Mouse (Mus musculus): ENCODE results near the gene Gm48551. TPM values are rescaled to one million over a fixed set of nuclear protein-coding genes. Genes with fewer than 3 reads are reported as not detected.

Gm48551 gene
- polyA plus RNA-seq, 1 experiment from 2014 or later: 4.2 TPM

DNA sequence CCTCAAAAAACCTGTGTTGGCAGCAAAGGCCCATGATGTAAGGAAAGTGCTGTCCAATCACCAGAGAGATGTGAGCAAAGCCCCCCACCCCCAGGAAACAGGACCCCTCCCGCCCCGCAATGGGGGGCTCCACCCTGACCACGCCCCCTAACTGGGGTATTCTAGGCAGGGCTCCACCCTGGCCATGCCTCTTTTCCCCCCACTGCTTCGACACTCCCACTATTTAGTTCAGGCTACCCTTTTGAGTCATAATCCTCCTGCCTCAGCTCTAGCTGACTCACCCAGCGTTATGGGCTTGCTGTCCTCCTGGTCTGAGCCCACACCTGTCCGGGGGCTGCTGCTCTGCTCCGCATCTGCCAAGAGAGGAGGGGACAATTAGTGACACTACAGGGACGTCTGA is 25.1 kb downstream of the Gm48551 start:
- H3K4me1 ChIP-seq: peaks cover 60% of the 10 kb centered on the region
- H3K36me3 ChIP-seq (ENCODE audit: poor library complexity, severe bottlenecking): peaks cover 40% of the 10 kb centered on the region
- H3K4me3 ChIP-seq: no peak overlapping the region
- peaks cover 38% of the 10 kb centered on the region for H3K27me3 ChIP-seq
- no peak overlapping the region; the same call in 1 of the 2 replicates for H3K27ac ChIP-seq
- H3K9ac ChIP-seq: no peak overlapping the region
- ATAC-seq: no peak
- no peak overlapping the region for H3K4me2 ChIP-seq
- H3K9me3 ChIP-seq (replicated peaks): no peaks in the 10 kb centered on the region
- 15% methylated on average over 8 of the region's 8 CpGs for WGBS

DNA sequence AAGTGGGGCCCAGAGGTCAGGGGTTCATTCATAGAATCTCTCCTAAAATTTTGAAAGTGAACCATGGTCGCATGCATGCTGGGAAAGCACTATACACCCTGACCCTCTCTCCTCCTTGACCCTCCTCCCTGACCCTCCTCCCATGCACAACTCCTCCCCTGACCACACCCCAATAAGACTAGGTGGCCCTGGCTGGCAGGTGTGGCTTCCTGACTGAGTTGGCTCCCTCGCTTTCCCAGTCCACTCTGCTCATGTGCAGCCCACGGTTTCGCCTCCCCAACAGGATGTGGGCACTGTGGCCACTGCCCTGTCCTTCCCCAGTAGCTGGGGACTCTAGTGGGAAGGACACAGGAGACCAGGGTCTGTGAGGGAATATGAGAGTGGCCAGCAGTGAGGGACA is 26.1 kb downstream of the Gm48551 start:
- ATAC-seq: no peak
- Histone ChIP-seq H3K9ac (no peak overlapping the region), H3K27ac (no peak overlapping the region), H3K4me3 (no peak overlapping the region), H3K36me3 (ENCODE audit: poor library complexity, severe bottlenecking) (peaks cover 30% of the 10 kb centered on the region), H3K4me2 (no peak overlapping the region), H3K9me3 (replicated peaks) (no peaks in the 10 kb centered on the region), H3K27me3 (peaks cover 30% of the 10 kb centered on the region), H3K4me1 (peaks cover 70% of the 10 kb centered on the region)
- WGBS: 74% methylated on average over 4 of the region's 4 CpGs

DNA sequence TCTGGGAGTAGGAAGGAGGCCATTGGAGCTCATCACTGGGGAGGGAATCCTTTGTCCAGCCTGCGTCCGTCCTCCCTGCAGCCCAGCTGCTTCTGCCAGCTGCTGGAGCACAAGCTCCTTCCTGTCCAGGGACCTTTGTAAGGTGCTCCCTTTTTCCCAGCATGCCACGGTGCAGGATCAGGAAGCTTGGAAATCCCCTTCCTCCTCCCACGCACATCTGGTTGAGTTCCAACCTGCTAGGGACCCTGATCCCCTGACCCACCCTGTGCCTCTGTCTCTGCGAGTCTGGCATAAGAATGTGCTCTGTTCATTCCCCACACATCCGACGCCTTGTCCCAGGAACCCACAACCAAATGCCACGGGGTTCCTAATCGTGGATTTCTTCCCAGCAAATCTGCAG is 26.7 kb downstream of the Gm48551 start:
- H3K36me3 ChIP-seq (ENCODE audit: poor library complexity, severe bottlenecking): peaks cover 24% of the 10 kb centered on the region
- WGBS: 84% methylated on average over 9 of the region's 9 CpGs
- H3K4me3 ChIP-seq: no peak overlapping the region
- no peak overlapping the region for H3K9ac ChIP-seq
- no peaks in the 10 kb centered on the region for H3K9me3 ChIP-seq (replicated peaks)
- peak overlapping the region; percentile 76 for H3K27ac ChIP-seq
- H3K4me1 ChIP-seq: peaks cover 75% of the 10 kb centered on the region
- no peak for ATAC-seq
- H3K27me3 ChIP-seq: peaks cover 27% of the 10 kb centered on the region
- H3K4me2 ChIP-seq: no peak overlapping the region

DNA sequence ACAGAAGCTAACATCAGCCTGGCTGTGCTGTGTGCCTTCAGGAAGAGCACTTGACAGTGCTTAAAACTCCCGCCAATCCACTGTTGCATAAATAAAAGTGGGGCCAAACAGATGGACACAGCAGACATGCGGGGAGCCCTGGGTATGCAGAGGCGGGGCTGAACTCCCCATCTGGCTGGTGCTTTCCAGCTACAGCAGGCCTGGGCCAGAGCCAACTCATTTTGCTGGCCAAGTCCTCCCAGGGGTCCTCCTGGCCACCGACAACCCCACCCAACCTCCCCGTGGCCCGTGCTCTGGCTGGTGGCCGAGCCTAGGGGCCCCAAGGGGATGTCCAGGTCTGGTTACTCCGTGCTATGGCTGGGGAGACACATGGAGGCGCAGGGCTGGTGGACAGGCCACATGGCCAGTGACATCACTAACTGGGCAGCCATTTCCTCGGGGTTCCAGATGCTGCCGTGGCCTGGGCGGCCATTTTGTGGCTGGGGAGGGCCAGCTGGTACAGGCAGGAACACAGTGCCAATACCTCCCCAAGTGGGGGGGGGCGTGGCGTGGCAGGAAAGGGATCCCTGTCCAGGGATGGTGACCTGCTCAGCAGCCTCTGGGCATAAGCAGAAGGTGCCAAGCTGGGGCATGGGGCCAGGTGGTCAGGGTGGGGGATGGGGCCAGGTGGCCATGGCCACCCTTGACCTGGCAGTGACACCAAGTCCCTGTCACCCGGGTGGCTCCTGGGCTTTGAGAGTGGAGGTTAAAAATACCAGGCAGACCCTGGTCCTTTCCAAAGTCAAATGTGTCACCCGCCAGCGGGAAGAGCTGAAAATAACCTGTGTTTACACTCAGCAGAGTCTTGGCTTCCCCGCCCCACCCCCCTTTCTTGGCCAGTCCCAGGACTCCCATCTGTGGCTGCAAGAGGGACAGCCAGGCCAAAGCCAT is 27.5 kb downstream of the Gm48551 start:
- Histone ChIP-seq H3K4me3 (no peak overlapping the region), H3K36me3 (ENCODE audit: poor library complexity, severe bottlenecking) (peaks cover 16% of the 10 kb centered on the region), H3K9ac (peak overlapping the region; percentile 31; the same call in 1 of the 2 replicates), H3K4me1 (peaks cover 79% of the 10 kb centered on the region), H3K27ac (peak overlapping the region; percentile 76), H3K4me2 (no peak overlapping the region), H3K27me3 (peaks cover 21% of the 10 kb centered on the region), H3K9me3 (replicated peaks) (no peaks in the 10 kb centered on the region)
- WGBS: 68% methylated on average over 18 of the region's 18 CpGs
- no peak for ATAC-seq

DNA sequence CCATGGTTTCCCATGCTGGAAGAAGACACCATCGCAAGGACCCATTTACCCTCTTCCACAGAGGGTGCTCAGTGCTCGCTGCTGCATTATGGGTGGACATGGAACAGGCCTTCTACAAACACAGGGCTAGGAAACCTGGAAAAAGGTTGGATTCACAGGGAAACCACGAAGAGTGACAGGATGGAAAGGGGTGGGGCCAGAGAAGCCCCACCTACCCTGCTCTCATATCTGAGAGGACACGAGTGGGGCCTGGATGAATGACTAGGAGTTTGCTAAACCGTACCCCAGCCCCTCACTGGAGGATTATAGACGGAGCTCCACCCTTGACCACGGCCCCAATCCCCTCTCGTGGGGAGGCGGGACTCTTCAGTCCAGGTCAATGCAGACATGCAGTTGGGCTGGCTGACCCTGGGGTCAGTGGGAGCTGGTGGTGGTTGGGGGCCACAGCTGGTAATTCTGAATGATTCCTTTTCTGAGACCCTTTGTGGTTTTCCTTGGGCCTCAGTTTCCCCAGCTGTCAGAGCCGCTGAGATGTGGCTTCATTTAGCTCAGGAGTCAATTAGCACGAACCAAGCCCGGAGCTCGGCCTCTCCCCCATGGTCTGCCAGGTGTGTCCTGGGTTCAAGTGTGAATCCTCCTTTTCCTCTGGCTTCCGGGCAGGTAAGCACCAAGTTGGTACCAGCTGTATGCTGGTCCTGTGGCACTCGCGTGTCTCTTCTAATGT is 28.5 kb downstream of the Gm48551 start:
- Histone ChIP-seq H3K4me1 (peaks cover 79% of the 10 kb centered on the region), H3K27ac (peak overlapping the region; percentile 76), H3K4me2 (no peak overlapping the region), H3K36me3 (ENCODE audit: poor library complexity, severe bottlenecking) (peaks cover 11% of the 10 kb centered on the region), H3K27me3 (peaks cover 10% of the 10 kb centered on the region), H3K4me3 (no peak overlapping the region), H3K9me3 (replicated peaks) (no peaks in the 10 kb centered on the region), H3K9ac (0 out of 2 replicates have a peak overlapping the region, but pooled peaks have one; percentile 31)
- no peak for ATAC-seq
- WGBS: 76% methylated on average over 16 of the region's 16 CpGs

DNA sequence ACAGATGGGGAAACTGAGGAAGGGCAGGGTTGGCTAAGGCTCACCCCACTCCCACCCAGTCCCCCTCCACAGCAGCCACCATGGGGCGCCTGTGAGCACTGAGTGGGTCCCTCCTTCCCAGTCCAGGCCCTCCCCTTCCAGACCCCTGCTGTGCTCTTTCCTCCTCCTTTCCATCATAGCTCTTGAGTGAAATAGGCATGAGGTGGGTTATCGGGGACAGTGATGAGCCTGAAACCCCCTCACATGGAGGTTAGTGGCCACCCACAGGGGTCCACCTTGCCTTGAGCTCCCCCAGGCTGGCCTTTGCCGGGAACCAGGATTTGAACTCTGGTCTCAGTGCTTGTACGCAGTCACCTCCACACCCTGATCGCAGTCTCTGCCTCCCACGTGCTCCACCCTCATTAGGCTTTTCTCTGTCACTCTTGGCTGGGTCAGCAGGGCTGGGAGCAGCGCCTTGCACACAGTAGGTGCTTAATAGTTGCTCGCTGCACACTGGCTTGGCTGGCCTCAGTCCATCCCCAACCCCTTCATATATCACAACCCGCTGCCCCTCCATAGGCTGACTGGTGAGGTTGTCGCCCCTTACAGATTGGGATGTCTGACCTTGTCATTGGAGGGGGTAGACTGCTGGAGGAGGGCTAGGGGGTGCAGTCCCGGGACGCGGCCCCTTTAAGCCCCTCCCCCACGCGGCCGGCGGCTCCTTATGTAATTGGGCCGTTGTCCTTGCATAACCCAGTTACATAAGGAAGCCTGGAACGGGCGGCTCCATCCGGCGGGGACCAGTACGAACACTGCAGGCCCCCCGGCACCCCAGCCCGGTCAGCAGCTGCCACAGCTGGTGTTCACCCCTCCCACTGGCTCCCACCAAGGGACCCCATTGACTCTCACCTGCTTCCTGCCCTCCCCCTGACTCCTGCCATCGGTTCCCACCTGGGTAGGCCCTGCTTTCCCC is 29.3 kb downstream of the Gm48551 start:
- Histone ChIP-seq H3K9me3 (replicated peaks) (no peaks in the 10 kb centered on the region), H3K4me2 (peak overlapping the region; percentile 45), H3K27ac (peak overlapping the region; percentile 35; the same call in 1 of the 2 replicates), H3K36me3 (ENCODE audit: poor library complexity, severe bottlenecking) (peaks cover 2% of the 10 kb centered on the region; the same call in 1 of the 2 replicates), H3K27me3 (peaks cover 2% of the 10 kb centered on the region; the same call in 1 of the 2 replicates), H3K4me3 (no peak overlapping the region; the same call in 1 of the 2 replicates), H3K9ac (peak overlapping the region; percentile 50), H3K4me1 (peaks cover 80% of the 10 kb centered on the region)
- ATAC-seq: peak; percentile 14; the same call in 1 of the 2 replicates
- WGBS: 24% methylated on average over 26 of the region's 26 CpGs

DNA sequence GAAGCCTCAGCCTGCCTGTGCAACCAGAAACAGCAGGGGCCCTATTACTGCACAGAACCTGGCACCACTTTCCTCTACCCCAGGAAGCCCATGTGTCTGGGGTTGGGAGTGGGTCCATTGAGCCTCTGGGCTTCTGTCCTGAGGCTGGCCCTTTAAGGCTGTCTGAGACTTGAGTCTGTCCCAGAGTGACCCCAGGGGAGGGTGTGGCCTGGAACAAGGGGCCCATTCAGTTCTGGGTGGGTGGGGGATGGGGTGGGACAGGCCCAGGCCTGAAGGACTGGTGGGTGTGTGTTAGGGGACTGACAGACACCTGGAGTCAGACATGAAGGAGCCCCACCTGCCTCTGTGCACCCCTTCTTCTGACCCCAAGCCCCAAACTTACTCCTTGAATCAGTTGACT is 30.4 kb downstream of the Gm48551 start:
- H3K27me3 ChIP-seq: no peaks in the 10 kb centered on the region
- no peak for ATAC-seq
- no peak overlapping the region for H3K4me3 ChIP-seq
- no peaks in the 10 kb centered on the region for H3K9me3 ChIP-seq (replicated peaks)
- H3K36me3 ChIP-seq (ENCODE audit: poor library complexity, severe bottlenecking): peaks cover 6% of the 10 kb centered on the region
- no peak overlapping the region for H3K4me2 ChIP-seq
- H3K27ac ChIP-seq: peak overlapping the region; percentile 35; the same call in 1 of the 2 replicates
- no peak overlapping the region for H3K9ac ChIP-seq
- H3K4me1 ChIP-seq: peaks cover 81% of the 10 kb centered on the region

DNA sequence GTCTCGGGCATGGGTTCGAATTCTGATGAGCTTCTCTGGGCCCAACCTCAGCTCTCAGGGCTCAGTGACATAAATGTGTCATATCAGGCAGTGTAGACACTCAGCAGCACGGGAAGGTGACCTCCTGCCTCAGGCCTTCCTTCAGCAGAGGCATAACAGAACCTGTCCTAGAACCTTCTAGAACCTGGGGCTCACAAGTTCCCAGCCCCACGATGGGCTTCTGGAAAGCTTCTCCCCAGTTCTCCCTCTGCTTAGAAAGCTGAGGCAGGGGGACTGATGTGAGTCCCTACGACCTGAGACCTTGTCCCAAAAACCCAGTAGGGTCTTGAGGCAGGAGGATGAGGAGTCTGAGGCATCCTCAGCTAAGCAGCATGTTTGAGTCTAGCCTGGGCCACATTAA is 30.9 kb downstream of the Gm48551 start:
- H3K9me3 ChIP-seq (replicated peaks): no peaks in the 10 kb centered on the region
- H3K4me1 ChIP-seq: peaks cover 81% of the 10 kb centered on the region
- H3K4me2 ChIP-seq: no peak overlapping the region
- no peaks in the 10 kb centered on the region for H3K27me3 ChIP-seq
- no peak overlapping the region for H3K9ac ChIP-seq
- no peak for ATAC-seq
- H3K27ac ChIP-seq: peak overlapping the region; percentile 92
- H3K4me3 ChIP-seq: no peak overlapping the region
- WGBS: 77% methylated on average over 5 of the region's 5 CpGs
- peaks cover 10% of the 10 kb centered on the region for H3K36me3 ChIP-seq (ENCODE audit: poor library complexity, severe bottlenecking)

DNA sequence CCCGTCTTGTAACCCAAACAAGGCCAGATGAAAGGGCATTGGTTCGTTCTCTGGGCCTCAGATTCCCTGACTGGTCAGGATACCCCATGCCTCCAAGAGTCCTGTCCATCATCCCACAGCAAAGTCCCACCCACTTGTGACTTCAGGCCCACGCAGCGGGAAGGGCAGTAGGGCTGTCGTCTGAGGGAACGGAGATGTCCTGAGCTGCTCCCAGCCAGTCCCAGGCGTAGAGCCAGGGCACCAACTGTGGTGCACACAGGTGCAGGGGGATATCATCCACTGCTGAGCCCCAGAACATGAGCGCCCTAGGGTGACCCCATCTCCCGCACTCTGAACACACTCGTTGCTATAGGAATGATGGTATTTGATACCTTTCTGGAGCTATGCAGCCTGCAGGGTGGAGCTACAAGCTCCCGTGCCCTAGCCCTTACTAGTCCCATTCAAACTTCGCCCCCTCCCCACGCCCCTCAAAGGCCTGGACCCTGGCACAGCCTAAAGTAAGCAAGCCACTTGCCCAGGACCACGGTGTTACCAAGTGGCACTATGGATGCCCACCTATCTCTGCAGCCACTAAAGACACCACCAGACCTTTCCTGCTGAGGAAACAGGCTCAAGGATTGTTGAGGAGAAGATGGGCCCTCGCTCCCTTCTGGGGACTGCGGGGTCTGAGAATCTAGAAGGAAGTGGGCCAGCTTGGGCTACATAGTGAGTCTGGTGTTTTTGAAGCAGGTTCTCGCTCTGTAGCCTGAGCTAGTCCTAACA is 31.5 kb downstream of the Gm48551 start:
- no peak for ATAC-seq
- Histone ChIP-seq H3K27me3 (no peaks in the 10 kb centered on the region), H3K36me3 (ENCODE audit: poor library complexity, severe bottlenecking) (peaks cover 15% of the 10 kb centered on the region), H3K27ac (peak overlapping the region; percentile 92), H3K9me3 (replicated peaks) (no peaks in the 10 kb centered on the region), H3K4me3 (no peak overlapping the region), H3K4me1 (peaks cover 78% of the 10 kb centered on the region), H3K9ac (peak overlapping the region; percentile 16; the same call in 1 of the 2 replicates), H3K4me2 (no peak overlapping the region)
- 66% methylated on average over 17 of the region's 17 CpGs for WGBS

DNA sequence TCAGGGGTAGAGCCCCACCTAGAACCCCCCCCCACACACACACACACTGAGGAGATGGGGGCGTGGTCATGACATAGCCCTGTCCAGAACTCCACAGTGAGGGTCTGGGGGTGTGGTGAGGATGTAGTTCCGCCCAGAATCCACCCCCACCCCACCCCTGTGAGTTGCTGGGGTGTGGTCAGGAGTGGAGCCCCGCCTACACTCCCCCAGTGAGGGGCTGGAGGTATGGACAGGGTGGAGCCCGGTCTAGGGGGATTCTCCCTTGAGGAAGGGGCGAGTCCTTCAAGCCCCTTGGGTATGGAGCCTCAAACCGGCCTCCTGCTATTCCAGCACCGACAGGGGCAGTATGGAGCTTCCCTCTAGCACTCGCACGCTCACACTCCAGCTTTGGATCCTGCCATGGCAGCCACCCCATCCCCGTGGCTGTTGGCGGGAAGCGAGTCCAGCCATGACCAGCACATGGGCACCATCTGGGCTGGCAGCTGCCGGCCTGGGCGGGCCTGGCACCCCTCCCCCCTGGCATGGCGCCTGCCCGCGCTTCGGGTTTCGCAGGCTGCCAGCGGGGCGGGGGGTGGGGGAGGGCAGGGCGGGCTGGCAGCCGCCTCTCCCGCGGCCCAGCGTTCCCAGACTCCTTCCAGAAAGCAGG is 32.4 kb downstream of the Gm48551 start:
- Histone ChIP-seq H3K9ac (peak overlapping the region; percentile 55), H3K27me3 (no peaks in the 10 kb centered on the region), H3K9me3 (replicated peaks) (no peaks in the 10 kb centered on the region), H3K4me2 (peak overlapping the region; percentile 53), H3K4me1 (peaks cover 68% of the 10 kb centered on the region), H3K4me3 (peak overlapping the region; percentile 27), H3K36me3 (ENCODE audit: poor library complexity, severe bottlenecking) (peaks cover 15% of the 10 kb centered on the region), H3K27ac (peak overlapping the region; percentile 92)
- 2% methylated on average over 26 of the region's 26 CpGs for WGBS
- peak; percentile 85 for ATAC-seq

Data from forebrain, embryonic 13.5 days (tissue).